Mouse (Mus musculus) cortical plate, adult 2 months (tissue): ENCODE data around the gene Cdkl4. TPM values are rescaled to one million over a fixed set of nuclear protein-coding genes. Genes with fewer than 3 reads are reported as not detected.
"Not testable (repeated sequence)": the region's sequence is repeated elsewhere in the genome, so short reads cannot be mapped to it uniquely, and the experiment has no call there.

Experiments
- H3K27ac ChIP-seq: fragments of 200-500 bp; 2 replicates; pipeline ENCODE4 v1.5.1; 2012; ENCODE audit warnings: low read length, control low read depth, inconsistent platforms; ENCODE audit not compliant: insufficient read depth
- H3K4me1 ChIP-seq: fragments of 200-500 bp; 2 replicates; pipeline ENCODE4 v1.6.1; 2011; ENCODE audit warnings: low read length; ENCODE audit not compliant: control insufficient read depth, insufficient read depth
- H3K4me3 ChIP-seq: fragments of 200-500 bp; 2 replicates; pipeline ENCODE4 v1.5.1; 2011; ENCODE audit warnings: mild to moderate bottlenecking, low read length, control low read depth; ENCODE audit not compliant: insufficient read depth
- CTCF ChIP-seq: fragments of 200-500 bp; IDR thresholded peaks from 2 replicates; pipeline ENCODE4 v1.5.1; 2011; ENCODE audit warnings: mild to moderate bottlenecking, control low read depth, low read length; ENCODE audit not compliant: insufficient read depth; ENCODE audit errors: extremely low read depth
- POLR2A ChIP-seq: fragments of 200-500 bp; IDR thresholded peaks from 2 replicates; pipeline ENCODE4 v1.6.1; 2011; ENCODE audit warnings: mild to moderate bottlenecking, low read length, control low read depth; ENCODE audit not compliant: insufficient read depth; ENCODE audit errors: extremely low read depth
- polyA plus RNA-seq: library from polyadenylated mRNA; depleted of rRNA; stranded (reverse); fragments of >200 nt; gene quantifications from 2 replicates; pipeline ENCODE4 v1.2.3, GENCODE M21; 2012

The Cdkl4 gene
- polyA plus RNA-seq, 1 experiment: 14.0 TPM

DNA sequence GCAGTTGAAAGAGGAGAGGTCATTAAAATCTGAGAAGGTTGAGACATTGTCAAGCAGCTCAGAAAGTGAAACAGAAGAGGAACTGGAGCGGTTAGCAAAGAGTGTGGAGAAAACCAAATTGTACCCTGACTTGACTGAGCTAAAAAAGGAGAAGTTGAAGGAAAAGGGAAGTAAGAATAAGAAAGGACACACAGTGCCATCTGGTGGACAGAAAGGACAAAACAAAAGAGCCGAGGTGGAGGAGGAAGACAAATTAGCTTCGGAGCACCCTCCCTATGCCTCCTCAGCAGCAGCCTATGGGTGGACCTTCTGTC is 13.0 kb downstream of the Cdkl4 start:
- no peaks in the 10 kb centered on the region for H3K4me1 ChIP-seq
- H3K27ac ChIP-seq: 0 out of 2 replicates have a peak overlapping the region, but pooled peaks have one; percentile 51
- no peak overlapping the region for H3K4me3 ChIP-seq
- TF ChIP-seq POLR2A: no peak
- TF ChIP-seq CTCF: peak; percentile 34; the same call in 1 of the 2 replicates

DNA sequence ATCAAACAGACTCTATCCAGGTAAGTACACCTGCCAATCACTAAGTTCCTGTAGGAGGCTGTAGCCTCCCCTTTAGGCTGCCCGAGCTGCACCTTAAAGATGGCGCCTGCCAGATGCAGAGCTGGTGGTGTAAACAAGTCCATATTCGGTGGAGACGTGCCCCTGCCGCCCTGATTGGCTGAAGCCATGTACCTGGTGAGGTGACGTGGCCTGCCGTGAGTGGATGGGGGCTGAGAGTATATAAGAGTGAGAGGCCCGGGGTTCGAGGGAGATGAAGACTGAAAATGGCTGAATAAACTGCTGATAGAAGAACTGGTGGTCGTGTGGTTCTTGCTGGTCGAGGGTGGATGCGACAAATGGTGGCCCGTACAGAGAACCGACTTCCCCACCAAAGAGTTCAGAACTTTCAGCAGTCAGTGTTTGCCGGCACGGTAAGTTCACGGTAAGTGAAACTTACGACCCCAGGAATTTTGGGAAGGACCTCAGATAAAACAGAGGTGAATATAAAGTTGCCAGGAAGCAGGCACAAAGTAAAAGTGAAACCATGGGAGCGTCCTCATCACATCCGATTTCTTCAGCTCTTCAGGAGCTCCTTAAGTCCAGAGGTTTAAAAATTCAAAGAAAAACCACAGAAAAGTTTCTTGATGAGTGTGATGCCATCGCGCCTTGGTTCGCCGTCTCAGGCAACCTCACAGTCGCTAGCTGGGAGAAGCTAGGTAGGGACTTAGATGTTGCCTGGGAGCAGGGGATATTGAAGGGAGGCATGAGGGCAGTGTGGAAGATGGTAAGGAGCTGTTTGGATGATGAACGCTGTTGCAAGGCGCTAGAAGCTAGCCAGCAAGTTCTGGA is 13.6 kb downstream of the Cdkl4 start:
- not testable (repeated sequence) for H3K4me3 ChIP-seq, H3K4me1 ChIP-seq
- H3K27ac ChIP-seq: 0 out of 2 replicates have a peak overlapping the region, but pooled peaks have one; percentile 51

DNA sequence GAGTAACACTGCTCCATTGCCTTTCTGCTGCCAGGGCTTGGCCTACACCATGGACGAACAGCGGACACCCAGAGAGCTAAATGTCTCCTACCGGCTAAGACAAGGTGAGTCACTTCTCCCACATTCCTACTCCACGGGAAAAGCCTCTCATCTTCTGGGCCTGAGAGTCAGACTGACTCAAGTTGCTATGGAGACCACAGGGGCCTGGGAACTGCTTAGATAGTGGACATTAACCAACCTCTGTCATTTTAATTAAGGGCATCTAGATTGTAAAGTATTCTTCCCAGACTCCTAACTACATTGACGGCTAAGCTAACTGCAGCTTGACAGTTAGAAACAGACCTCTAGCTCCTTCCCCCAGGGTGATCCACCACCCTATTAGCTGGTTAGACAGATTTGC is 14.8 kb downstream of the Cdkl4 start:
- TF ChIP-seq CTCF (no peak), POLR2A (no peak)
- Histone ChIP-seq H3K4me1 (no peaks in the 10 kb centered on the region), H3K4me3 (no peak overlapping the region), H3K27ac (no peak overlapping the region)

DNA sequence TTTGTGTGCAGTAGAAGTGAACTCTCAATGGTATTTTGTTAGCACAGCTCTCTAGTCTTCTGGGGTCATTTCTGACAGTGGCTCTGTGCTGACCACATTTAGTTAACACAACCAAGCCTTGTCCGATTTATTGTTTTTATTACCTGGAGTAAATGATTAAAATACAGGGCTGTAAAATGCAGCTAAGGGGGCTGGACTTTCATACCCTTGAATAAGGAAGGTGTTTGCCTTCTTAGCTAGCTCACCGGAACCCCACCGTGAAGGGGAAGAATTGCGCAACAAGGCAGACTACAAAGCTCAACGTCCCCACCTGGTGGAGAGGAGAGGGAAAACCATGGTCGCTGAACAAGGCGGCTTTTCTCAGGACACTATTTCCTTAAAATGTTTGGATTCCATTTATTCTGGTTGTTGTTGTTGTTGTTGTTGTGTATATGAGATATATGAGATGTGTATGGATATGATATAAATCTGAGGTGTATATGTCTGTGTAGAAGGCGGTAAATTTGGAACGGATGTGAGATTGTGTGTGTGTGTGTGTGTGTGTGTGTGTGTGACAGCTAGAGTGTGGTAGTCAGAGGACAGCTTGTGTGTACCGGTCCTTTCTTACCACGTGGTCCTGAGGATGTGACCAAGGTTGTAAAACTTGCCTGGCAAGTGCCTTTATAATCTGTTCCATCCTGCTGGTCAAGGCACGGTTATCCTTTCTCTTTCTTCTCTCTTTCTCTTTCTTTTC is 16.8 kb downstream of the Cdkl4 start:
- Histone ChIP-seq H3K27ac (no peak overlapping the region), H3K4me1 (no peaks in the 10 kb centered on the region), H3K4me3 (no peak overlapping the region)
- peak; percentile 97 for TF ChIP-seq CTCF
- no peak for TF ChIP-seq POLR2A

DNA sequence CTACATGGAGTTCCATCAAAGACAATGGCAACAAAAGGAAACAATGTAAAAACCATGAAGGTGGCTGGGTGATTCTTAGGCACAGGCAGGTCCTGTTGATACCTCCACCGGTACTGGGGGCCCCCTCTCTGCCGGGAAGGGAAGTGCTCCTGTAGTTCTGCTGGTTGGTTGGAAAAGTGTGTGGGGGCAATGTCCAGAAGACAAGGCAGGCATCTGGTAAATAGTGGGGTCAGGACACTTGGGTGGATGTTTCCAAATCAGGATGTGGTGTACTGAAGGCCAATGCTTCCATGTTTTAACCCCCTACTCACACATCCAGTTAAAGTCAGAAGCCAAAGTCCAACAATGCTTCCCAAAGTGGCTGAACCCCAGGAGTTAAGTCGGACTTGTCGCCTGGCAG is 17.9 kb downstream of the Cdkl4 start:
- Histone ChIP-seq H3K4me3 (no peak overlapping the region), H3K4me1 (no peaks in the 10 kb centered on the region), H3K27ac (no peak overlapping the region)
- no peak for TF ChIP-seq CTCF
- TF ChIP-seq POLR2A: no peak

DNA sequence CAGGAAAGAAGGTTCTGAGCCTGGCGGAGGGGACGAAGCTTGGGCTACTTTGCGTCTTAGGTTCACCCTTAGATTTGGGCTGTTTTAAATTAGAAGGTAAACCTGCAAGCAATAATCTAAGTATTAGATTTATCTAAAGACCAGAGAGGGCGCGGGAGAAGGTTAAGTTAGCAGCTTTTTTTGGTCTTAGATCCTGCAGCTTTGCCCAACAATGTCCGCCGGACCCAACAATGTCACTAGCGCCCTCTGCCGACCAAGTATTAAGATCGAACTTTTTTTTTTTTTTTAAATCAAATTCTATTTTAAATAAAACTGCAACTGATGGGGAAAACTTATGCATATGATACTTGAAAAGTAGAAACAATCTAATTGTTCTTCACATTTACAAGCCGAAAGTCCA is 18.6 kb downstream of the Cdkl4 start:
- TF ChIP-seq POLR2A (no peak), CTCF (peak; percentile 34; the same call in 1 of the 2 replicates)
- H3K27ac ChIP-seq: no peak overlapping the region
- no peaks in the 10 kb centered on the region for H3K4me1 ChIP-seq
- H3K4me3 ChIP-seq: no peak overlapping the region

DNA sequence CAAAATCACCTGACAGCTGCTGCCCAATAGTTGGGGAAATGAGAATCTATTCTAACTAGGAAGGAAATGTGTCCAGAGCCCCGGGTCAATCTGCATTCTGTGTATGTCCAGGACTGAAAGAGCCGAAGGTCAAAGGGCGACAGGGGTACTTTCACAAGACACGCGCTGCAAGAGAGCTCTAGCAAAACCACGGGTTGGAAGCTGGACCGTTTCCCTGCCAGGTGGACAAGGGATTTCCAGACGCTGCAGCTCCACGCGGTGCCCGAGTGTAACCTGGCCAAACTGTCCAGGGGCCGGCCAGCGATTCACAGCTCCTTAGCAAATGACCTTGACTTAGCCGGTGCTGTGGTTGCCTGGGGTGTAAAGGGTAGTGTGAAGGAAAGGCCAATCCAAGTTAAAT is 19.0 kb downstream of the Cdkl4 start:
- no peak overlapping the region for H3K4me3 ChIP-seq
- H3K4me1 ChIP-seq: no peaks in the 10 kb centered on the region
- no peak overlapping the region for H3K27ac ChIP-seq
- TF ChIP-seq CTCF (no peak), POLR2A (no peak)

DNA sequence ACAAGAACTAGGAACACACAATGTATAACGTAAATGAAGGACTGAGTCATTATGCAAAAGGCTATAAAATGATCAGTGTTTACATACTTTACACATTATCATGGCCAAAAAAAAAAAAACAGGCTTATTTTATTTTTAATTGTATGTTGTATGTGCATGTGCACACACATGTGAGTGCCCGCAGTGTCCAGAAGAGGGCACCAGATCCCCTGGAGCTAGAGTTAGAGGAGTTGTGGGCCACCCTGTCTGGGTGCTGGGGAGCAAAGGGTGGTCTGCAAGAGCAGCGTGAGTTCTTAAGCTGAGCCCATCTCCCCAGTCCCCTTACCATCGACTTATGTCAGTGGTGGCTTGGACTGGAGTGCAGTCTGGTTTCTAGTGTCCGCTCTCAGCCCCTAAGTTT is 20.2 kb downstream of the Cdkl4 start:
- no peak overlapping the region for H3K27ac ChIP-seq
- peaks cover 1% of the 10 kb centered on the region; the same call in 1 of the 2 replicates for H3K4me1 ChIP-seq
- no peak overlapping the region for H3K4me3 ChIP-seq
- no peak for TF ChIP-seq CTCF
- no peak for TF ChIP-seq POLR2A

DNA sequence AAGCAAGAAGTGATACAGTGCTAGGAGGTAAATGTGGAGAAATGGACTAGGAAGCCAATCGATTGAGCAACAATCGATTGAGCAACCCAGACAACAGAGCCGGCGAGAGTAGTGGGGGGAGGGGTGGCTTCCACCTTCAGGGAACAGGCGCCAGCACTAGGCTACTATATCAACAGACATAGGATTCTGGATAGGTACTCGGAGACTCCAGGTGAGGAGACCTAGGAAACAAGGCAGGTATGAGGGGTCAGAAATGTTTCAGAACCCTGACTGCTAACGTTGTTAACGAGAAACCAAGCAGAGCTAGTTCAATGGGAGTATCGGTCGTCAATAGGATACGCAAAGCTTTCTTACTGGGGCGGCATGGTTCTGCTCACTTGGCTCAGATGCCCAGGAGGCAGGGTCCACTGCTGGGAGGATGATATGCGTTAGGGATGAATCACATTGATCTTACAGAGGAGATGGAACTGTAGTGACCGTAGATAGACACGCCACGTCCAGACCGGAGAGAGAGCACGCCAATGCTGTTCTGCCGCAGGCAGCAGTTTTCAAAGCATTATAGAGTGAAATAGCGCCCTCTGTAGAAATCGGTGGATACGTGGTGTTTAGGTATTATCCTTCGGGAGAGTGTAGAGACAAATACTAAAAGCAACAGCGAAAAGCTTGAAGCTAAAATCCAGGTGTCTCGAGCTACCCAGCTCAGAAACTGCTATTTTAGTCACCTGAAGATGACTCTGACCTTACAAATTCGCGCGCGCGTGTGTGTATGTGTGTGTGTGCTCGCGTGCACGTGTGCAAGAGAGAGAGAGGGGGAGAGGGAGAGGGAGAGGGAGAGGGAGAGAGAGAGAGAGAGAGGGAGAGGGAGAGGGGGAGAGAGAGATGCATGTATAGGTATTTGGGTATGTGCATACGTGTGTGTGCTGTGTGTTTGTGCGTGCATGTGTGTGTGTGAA is 24.0 kb downstream of the Cdkl4 start:
- Histone ChIP-seq H3K4me3 (peak overlapping the region; percentile 72), H3K4me1 (peaks cover 1% of the 10 kb centered on the region; the same call in 1 of the 2 replicates), H3K27ac (no peak overlapping the region)
- peak; percentile 60 for TF ChIP-seq CTCF
- peak; percentile 73 for TF ChIP-seq POLR2A

DNA sequence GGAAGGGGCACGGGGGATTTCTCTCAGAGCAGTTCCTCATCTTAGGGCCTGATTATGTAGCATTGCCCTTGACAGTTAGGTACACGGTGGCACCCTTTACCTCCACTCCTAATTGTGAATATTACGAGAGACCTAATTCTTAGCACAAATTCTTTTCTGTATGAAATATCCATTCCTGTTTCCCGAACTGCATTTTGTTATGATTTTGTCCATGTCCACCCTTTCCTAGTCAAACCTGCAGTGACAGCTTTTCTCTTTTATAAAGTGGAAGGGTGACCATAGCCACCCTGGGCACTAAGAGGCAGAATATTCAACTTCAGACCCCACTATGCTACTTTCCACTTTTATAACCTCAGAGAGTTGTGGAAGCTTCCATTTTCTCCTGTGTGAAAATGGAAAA is 25.0 kb downstream of the Cdkl4 start:
- H3K4me3 ChIP-seq: no peak overlapping the region
- no peak for TF ChIP-seq POLR2A
- TF ChIP-seq CTCF: no peak
- H3K27ac ChIP-seq: no peak overlapping the region
- peaks cover 1% of the 10 kb centered on the region; the same call in 1 of the 2 replicates for H3K4me1 ChIP-seq
